Mouse (Mus musculus) ES-E14 (cell line): ENCODE results near the gene Irf2bp2.

Source experiments
- CHD2 ChIP-seq: IDR thresholded peaks from 2 replicates; pipeline ENCODE4 v1.6.1; 2014; ENCODE audit warnings: mild to moderate bottlenecking, low read depth, low read length, inconsistent platforms
- HCFC1 ChIP-seq: IDR thresholded peaks from 2 replicates; pipeline ENCODE4 v1.6.1; 2012; ENCODE audit warnings: low read length, inconsistent platforms, borderline replicate concordance; ENCODE audit not compliant: insufficient read depth

DNA sequence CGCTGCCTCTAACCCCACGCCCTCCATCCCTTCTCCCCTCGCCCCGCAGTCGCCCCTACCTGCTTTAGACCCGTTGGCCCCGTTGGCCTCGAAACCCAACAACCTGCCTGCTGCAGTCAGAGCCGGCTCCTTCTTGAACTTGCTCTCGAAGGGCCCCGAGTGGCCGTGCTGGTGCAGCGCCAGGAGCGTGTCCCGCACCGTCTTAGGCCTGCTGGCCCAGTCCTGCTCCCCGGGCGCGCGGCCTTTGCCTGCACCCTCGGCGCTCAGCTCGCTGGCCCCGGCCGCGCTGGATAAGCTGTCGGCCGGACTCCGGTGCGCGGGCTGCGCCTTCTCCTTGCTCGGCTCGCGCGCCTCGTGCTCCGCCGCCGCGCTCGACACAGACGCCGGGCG lies 1.4 kb downstream of the Irf2bp2 start:
- TF ChIP-seq HCFC1 = no peak
- TF ChIP-seq CHD2 = no peak
